Mouse (Mus musculus): Measurements from ENCODE around the gene Zscan18. TPM values are rescaled to one million over a fixed set of nuclear protein-coding genes. Genes with fewer than 3 reads are reported as not detected.

The Zscan18 gene
- polyA plus RNA-seq, 1 experiment from 2014 or later, result 11.3 TPM

DNA sequence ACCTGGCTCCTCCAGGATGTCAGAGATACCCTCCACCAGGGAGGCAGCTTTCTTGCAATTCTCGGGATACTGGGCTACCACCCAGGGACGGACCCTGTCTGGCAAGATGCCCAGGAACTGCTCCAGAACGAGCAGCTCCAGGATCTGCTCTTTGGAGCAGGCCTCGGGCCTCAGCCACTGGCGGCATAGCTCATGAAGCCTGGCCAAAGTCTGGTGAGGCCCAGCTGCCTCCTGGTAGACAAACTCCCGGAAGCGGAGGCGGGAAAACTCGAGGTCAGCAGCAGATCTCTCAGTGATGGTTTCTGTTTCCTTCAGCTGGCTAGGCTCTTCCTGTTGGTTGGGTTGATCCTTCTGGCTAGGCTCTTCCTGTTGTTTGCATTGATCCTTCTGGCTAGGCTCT lies 29.3 kb downstream of the Zscan18 start:
- Histone ChIP-seq H3K4me3 (ENCODE audit: low read depth, low read length) (no peak overlapping the region), H3K4me2 (ENCODE audit: low read depth, low read length) (no peak overlapping the region), H3K9ac (ENCODE audit: low read depth, low read length) (no peak overlapping the region), H3K9me3 (ENCODE audit: control insufficient read depth, low read length) (no peaks in the 10 kb centered on the region), H3K36me3 (ENCODE audit: control insufficient read depth, insufficient read depth, low read length) (peaks cover 52% of the 10 kb centered on the region), H3K27me3 (replicated peaks; ENCODE audit: control insufficient read depth, insufficient read depth, low read length) (no peaks in the 10 kb centered on the region), H3K4me1 (ENCODE audit: control insufficient read depth, insufficient read depth, low read length) (no peaks in the 10 kb centered on the region), H3K27ac (replicated peaks; ENCODE audit: low read depth, low read length) (no peak overlapping the region)
- no peak for ATAC-seq (ENCODE audit: low read depth)
- DNase-seq (ENCODE audit: low spot score), result no peak
- 95% methylated on average over 9 of the region's 9 CpGs for WGBS

DNA sequence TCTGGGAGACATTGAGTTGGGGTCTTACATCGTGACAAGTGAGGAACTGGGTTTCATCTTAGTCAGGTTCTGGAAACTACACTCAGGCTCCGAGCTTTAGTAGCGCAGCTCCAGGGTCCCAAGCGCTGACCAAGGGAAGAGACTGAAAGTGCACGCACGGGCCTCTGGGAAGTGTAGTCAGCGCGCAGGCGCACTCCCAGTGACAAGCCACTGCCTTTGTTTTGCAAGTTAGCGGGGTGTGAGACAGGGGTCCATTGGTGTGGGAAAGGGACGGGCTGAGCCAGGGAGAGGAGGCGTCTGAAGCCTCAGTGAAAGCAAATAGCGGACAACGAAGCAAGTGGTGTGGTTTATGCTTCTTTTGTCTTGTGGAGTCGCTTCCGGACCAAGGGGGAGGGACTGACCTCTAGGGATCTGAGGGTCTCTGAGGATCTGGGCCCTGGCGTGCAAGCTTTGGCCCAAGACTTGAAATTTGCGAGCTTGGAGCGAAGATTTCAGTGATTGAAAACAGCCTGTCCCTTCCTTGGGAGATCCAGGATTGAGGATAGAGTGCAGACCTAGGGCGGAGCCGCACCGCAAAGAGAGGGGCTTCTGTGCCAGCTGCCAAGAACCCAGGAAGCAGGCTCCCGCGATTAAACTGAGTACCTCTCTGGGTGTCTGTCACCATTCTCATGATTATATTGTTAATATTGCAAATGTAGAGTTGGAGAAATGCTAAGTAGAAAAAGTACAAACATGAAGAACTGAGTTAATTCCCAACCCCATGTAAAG lies 53.8 kb downstream of the Zscan18 start:
- Histone ChIP-seq H3K4me1 (ENCODE audit: control insufficient read depth, insufficient read depth, low read length) (no peaks in the 10 kb centered on the region), H3K9ac (ENCODE audit: low read depth, low read length) (peak overlapping the region; percentile 22; the same call in 1 of the 2 replicates), H3K27me3 (replicated peaks; ENCODE audit: control insufficient read depth, insufficient read depth, low read length) (no peaks in the 10 kb centered on the region), H3K36me3 (ENCODE audit: control insufficient read depth, insufficient read depth, low read length) (no peaks in the 10 kb centered on the region), H3K9me3 (ENCODE audit: control insufficient read depth, low read length) (0 out of 2 replicates have a peak, but pooled peaks cover 3% of the 10 kb centered on the region), H3K27ac (replicated peaks; ENCODE audit: low read depth, low read length) (no peak overlapping the region), H3K4me2 (ENCODE audit: low read depth, low read length) (peak overlapping the region; percentile 28; the same call in 1 of the 2 replicates), H3K4me3 (ENCODE audit: low read depth, low read length) (peak overlapping the region; percentile 23)
- ATAC-seq (ENCODE audit: low read depth) (peak; percentile 53; the same call in 1 of the 2 replicates), DNase-seq (ENCODE audit: low spot score) (peak; percentile 8)
- 69% methylated on average over 24 of the region's 24 CpGs for WGBS

DNA sequence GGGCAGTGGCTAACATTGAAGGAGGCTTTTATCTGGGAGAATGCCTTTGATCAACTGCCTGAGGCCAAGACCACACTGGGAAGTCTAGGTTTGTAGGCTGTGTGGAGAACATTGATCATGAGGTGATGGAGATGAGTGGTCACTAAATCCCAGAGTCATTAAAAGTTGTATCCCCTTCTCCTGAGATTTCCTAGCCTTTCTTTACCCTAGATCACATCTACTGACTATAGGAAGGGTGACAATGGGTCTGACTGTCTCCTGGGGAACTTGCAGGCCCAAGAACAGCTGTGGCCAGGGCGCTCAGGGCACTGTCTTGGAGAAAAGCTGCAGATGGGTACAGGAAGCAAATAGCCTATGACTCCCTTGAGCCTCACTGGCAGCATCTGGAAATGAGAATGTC lies 68.5 kb downstream of the Zscan18 start, which contains the start of gene Vmn2r56:
Gene Vmn2r56 (minus strand): TSS at position 101 of the 400 bp plus-strand sequence.
- Histone ChIP-seq H3K9me3 (ENCODE audit: control insufficient read depth, low read length) (0 out of 2 replicates have a peak, but pooled peaks cover 4% of the 10 kb centered on the region), H3K9ac (ENCODE audit: low read depth, low read length) (no peak within 1 kb of the TSS), H3K27ac (replicated peaks; ENCODE audit: low read depth, low read length) (no peak within 1 kb of the TSS), H3K36me3 (ENCODE audit: control insufficient read depth, insufficient read depth, low read length) (no peaks in the 10 kb centered on the region), H3K4me3 (ENCODE audit: low read depth, low read length) (no peak within 1 kb of the TSS), H3K4me2 (ENCODE audit: low read depth, low read length) (no peak within 1 kb of the TSS), H3K4me1 (ENCODE audit: control insufficient read depth, insufficient read depth, low read length) (no peaks in the 10 kb centered on the region), H3K27me3 (replicated peaks; ENCODE audit: control insufficient read depth, insufficient read depth, low read length) (no peaks in the 10 kb centered on the region)
- ATAC-seq (ENCODE audit: low read depth) (no peak), DNase-seq (ENCODE audit: low spot score) (no peak)
- WGBS, result 37% methylated on average over 1 of the region's 1 CpGs

Other genes starting within 250 kb of the Zscan18 start
- not detected in 2 replicates for gene Vmn2r53, start 194.8 kb downstream of the Zscan18 start, polyA plus RNA-seq (2014; fragmentation: Nextera tagmentation; extraction: Ambion mirVana)
- gene Vmn2r54, start 163.3 kb downstream of the Zscan18 start, polyA plus RNA-seq (2014; fragmentation: Nextera tagmentation; extraction: Ambion mirVana), result not detected in 2 replicates
- not detected in 2 replicates for gene Vmn2r55, start 118.6 kb downstream of the Zscan18 start, polyA plus RNA-seq (2014; fragmentation: Nextera tagmentation; extraction: Ambion mirVana)
- gene Vmn2r56, start 68.6 kb downstream of the Zscan18 start, polyA plus RNA-seq (2014; fragmentation: Nextera tagmentation; extraction: Ambion mirVana), result not detected in 2 replicates
- 10.8 and 11.9 TPM in 2 replicates for gene Zfp329, start 15.2 kb upstream of the Zscan18 start, polyA plus RNA-seq (2014; fragmentation: Nextera tagmentation; extraction: Ambion mirVana)
- 34.2 and 38.0 TPM in 2 replicates for gene Zfp110, start 31.1 kb upstream of the Zscan18 start, polyA plus RNA-seq (2014; fragmentation: Nextera tagmentation; extraction: Ambion mirVana)
- 4.9 and 5.3 TPM in 2 replicates for gene Zfp128, start 77.5 kb upstream of the Zscan18 start, polyA plus RNA-seq (2014; fragmentation: Nextera tagmentation; extraction: Ambion mirVana)
- gene Zscan22, start 94.2 kb upstream of the Zscan18 start, polyA plus RNA-seq (2014; fragmentation: Nextera tagmentation; extraction: Ambion mirVana), result 15.1 and 16.6 TPM in 2 replicates
- gene Rps5, start 118.7 kb upstream of the Zscan18 start, polyA plus RNA-seq (2014; fragmentation: Nextera tagmentation; extraction: Ambion mirVana), result 1,364 and 1,371 TPM in 2 replicates
- gene Rnf225, start 123.8 kb upstream of the Zscan18 start, polyA plus RNA-seq (2014; fragmentation: Nextera tagmentation; extraction: Ambion mirVana), result 0.43 and 0.49 TPM in 2 replicates
- gene Zfp324, start 162.2 kb upstream of the Zscan18 start, polyA plus RNA-seq (2014; fragmentation: Nextera tagmentation; extraction: Ambion mirVana), result 9.4 and 10.9 TPM in 2 replicates
- 2.5 and 3.8 TPM in 2 replicates for gene Zfp446, start 174.2 kb upstream of the Zscan18 start, polyA plus RNA-seq (2014; fragmentation: Nextera tagmentation; extraction: Ambion mirVana)
- not detected in 2 replicates for gene Slc27a5, start 194.6 kb upstream of the Zscan18 start, polyA plus RNA-seq (2014; fragmentation: Nextera tagmentation; extraction: Ambion mirVana)
- 321 and 352 TPM in 2 replicates for gene Trim28, start 195.5 kb upstream of the Zscan18 start, polyA plus RNA-seq (2014; fragmentation: Nextera tagmentation; extraction: Ambion mirVana)
- gene Zbtb45, start 206.4 kb upstream of the Zscan18 start, polyA plus RNA-seq (2014; fragmentation: Nextera tagmentation; extraction: Ambion mirVana), result 20.0 and 23.6 TPM in 2 replicates
- 162 and 169 TPM in 2 replicates for gene Chmp2a, start 231.2 kb upstream of the Zscan18 start, polyA plus RNA-seq (2014; fragmentation: Nextera tagmentation; extraction: Ambion mirVana)
- 140 and 147 TPM in 2 replicates for gene Ube2m, start 234.6 kb upstream of the Zscan18 start, polyA plus RNA-seq (2014; fragmentation: Nextera tagmentation; extraction: Ambion mirVana)